Mouse (Mus musculus) bone marrow macrophage, adult 2 months (primary cell): ENCODE data around the gene 1700001L19Rik.

Source experiments
- CTCF ChIP-seq: IDR thresholded peaks from 2 replicates; pipeline ENCODE4 v1.5.1; 2012; ENCODE audit warnings: low read depth, mild to moderate bottlenecking, low read length, moderate library complexity
- POLR2A ChIP-seq: IDR thresholded peaks from 2 replicates; pipeline ENCODE4 v1.6.1; 2012; ENCODE audit warnings: mild to moderate bottlenecking, low read depth, low read length, borderline replicate concordance

DNA sequence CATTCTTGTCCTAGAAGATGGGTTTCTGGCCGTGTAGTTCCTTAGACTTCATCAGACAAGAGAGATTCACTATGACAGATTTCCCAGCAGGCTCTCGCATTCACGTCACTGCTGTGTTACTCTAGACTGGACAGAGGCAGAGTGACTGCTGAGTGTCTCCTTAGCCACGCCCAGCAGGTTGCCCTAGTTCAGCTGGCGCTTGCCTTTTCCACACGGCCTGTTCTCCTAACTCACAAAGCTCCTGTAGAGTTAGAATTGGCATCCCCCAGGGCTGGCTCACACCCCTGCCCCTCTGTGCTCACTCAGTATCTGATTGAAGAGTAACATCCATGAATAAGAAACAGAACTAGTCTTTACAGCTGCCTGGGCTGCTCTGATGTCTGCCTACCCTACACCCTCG, 11.8 kb upstream of the 1700001L19Rik start:
- TF ChIP-seq CTCF (no peak), POLR2A (no peak)
